15 mouse cellular contexts compared by ENCODE assay signal in the genomic region with DNA sequence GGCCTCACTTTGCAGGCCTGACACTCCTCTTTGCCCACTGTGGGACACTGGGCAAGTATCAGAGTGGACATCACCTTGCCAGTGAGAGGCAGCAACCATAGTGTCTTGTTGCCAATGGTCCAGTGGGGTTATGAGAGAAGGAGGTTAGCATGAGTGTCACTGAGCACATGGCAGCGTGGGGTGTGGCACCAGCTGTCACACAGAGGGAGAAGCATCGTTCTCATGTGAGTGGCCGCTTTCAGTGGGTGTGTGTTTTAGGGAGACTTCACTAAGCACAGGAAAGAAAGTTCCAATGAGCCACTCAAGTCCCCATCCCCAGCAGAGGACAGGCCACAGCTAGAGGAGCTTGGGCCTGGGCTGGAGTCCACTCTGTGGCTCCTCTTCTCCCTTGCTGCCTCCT.
"Had no signal": no experiment of that assay in that cellular context is flagged by ENCODE, and none has a peak within 500 bp of the region (broad histone marks: within the 10 kb centered on the region; RNA-seq: fewer than 3 reads in every experiment).

No protein-coding gene starts in this region.

- H3K4me2 ChIP-seq: neural tube, embryonic 13.5 days; neural tube, embryonic 15.5 days; stomach, embryonic 15.5 days had no signal

- DNase-seq: retina, postnatal 1 day; right cerebral cortex, adult 18-20 months; right cerebral cortex, postnatal 14 days; right cerebral cortex, postnatal 25 days; right cerebral cortex, postnatal 4 days; spleen, adult 18-20 months; thymus, adult 18-20 months; thymus, adult 2 months; thymus, postnatal 14 days; thymus, postnatal 25 days; thymus, postnatal 36 days; thymus, postnatal 4 days had no signal

- H3K36me3 ChIP-seq: neural tube, embryonic 13.5 days; neural tube, embryonic 15.5 days; stomach, embryonic 15.5 days had no signal

- H3K4me3 ChIP-seq: neural tube, embryonic 13.5 days; neural tube, embryonic 15.5 days; stomach, embryonic 15.5 days had no signal

- H3K27me3 ChIP-seq: neural tube, embryonic 13.5 days; neural tube, embryonic 15.5 days; stomach, embryonic 15.5 days had no signal

- H3K9me3 ChIP-seq: neural tube, embryonic 13.5 days; neural tube, embryonic 15.5 days; stomach, embryonic 15.5 days had no signal

- H3K4me1 ChIP-seq: neural tube, embryonic 15.5 days; stomach, embryonic 15.5 days had no signal
